Mouse (Mus musculus): ENCODE data around the gene Sox9. TPM values are rescaled to one million over a fixed set of nuclear protein-coding genes. Genes with fewer than 3 reads are reported as not detected.

Gene Sox9
- total RNA-seq (2023) = not detected in 4 replicates

GRCm38 (mm10) chr11:112781994-112782356 lies at the start of gene Sox9:
Sox9 (plus strand) TSS chr11:112782224.

Data from B cell, adult 62 days (primary cell).